Mouse (Mus musculus) right cerebral cortex, postnatal 36 days (tissue): ENCODE data around the gene Srf.
A peak's percentile ranks its signal among the peaks of the same experiment; 100 is the strongest.

ENCODE experiments used
- DNase-seq, 2 experiments: peaks; one replicate each; pipeline ENCODE4 v3.0.0; 2022; ENCODE audit warnings: low spot score in 2 of 2, mixed read lengths in 1 of 2

Srf gene

GRCm38 (mm10) chr17:46556584-46556945, 590 bp upstream of the Srf start:
- DNase-seq = no peak

GRCm38 (mm10) chr17:46554977-46555672, 850 bp downstream of the Srf start:
- DNase-seq = no peak

- peak in 1 of 2 experiments; percentile 43 for DNase-seq
These were observed 1.4 kb downstream of the Srf start for GRCm38 (mm10) chr17:46554646-46554976.

GRCm38 (mm10) chr17:46553926-46554325, 2.0 kb downstream of the Srf start:
- no peak for DNase-seq

GRCm38 (mm10) chr17:46553469-46553868, 2.5 kb downstream of the Srf start:
- DNase-seq = no peak

- DNase-seq = peak; percentile 82 to 93
These were observed 3.0 kb downstream of the Srf start for GRCm38 (mm10) chr17:46552841-46553423.

- no peak for DNase-seq
These were observed 3.8 kb downstream of the Srf start for GRCm38 (mm10) chr17:46552151-46552550.

- no peak for DNase-seq
These were observed 4.6 kb downstream of the Srf start for GRCm38 (mm10) chr17:46551369-46551768.

GRCm38 (mm10) chr17:46550904-46551303, 5.1 kb downstream of the Srf start:
- DNase-seq = no peak

- DNase-seq = no peak
These were observed 6.3 kb downstream of the Srf start for GRCm38 (mm10) chr17:46549642-46550041.

- DNase-seq = no peak
These were observed 6.8 kb downstream of the Srf start for GRCm38 (mm10) chr17:46549193-46549592.

- DNase-seq = no peak
These were observed 7.2 kb downstream of the Srf start for GRCm38 (mm10) chr17:46548741-46549140.

GRCm38 (mm10) chr17:46547923-46548322, 8.1 kb downstream of the Srf start:
- no peak for DNase-seq

GRCm38 (mm10) chr17:46546995-46547394, 9.0 kb downstream of the Srf start:
- no peak for DNase-seq

GRCm38 (mm10) chr17:46546591-46546990, 9.4 kb downstream of the Srf start:
- no peak for DNase-seq

- peak; percentile 88 to 89 for DNase-seq
These were observed 10.0 kb downstream of the Srf start, which contains the start of gene Cul9 for GRCm38 (mm10) chr17:46545813-46546564. Gene Cul9 (minus strand): TSS chr17:46546388.

GRCm38 (mm10) chr17:46543661-46544060, 12.3 kb downstream of the Srf start:
- DNase-seq = no peak

GRCm38 (mm10) chr17:46525579-46526307, 30.2 kb downstream of the Srf start:
- no peak for DNase-seq

GRCm38 (mm10) chr17:46525065-46525464, 30.9 kb downstream of the Srf start:
- DNase-seq = no peak

- DNase-seq = no peak
These were observed 33.9 kb downstream of the Srf start for GRCm38 (mm10) chr17:46521963-46522668.

- no peak for DNase-seq
These were observed 34.8 kb downstream of the Srf start for GRCm38 (mm10) chr17:46521174-46521573.
